Mouse (Mus musculus): ENCODE data around the gene Dohh. TPM values are rescaled to one million over a fixed set of nuclear protein-coding genes. Genes with fewer than 3 reads are reported as not detected.
A peak's percentile ranks its signal among the peaks of the same experiment; 100 is the strongest.

Dohh gene
- polyA plus RNA-seq, 1 experiment from 2014 or later: 55.2 TPM

- H3K27me3 ChIP-seq (replicated peaks; ENCODE audit: insufficient read depth, low read length): no peaks in the 10 kb centered on the region
- H3K4me1 ChIP-seq (ENCODE audit: insufficient read depth, low read depth, low read length): peaks cover 60% of the 10 kb centered on the region
- 24% methylated on average over 24 of the region's 26 CpGs for whole genome bisulfite sequencing
- H3K9ac ChIP-seq (replicated peaks; ENCODE audit: low read depth): 0 out of 2 replicates have a peak overlapping the region, but pooled peaks have one; percentile 16
- peak overlapping the region; percentile 89 for H3K27ac ChIP-seq (ENCODE audit: low read length)
- H3K4me3 ChIP-seq (ENCODE audit: low read depth, low read length): 0 out of 2 replicates have a peak overlapping the region, but pooled peaks have one; percentile 10
- H3K4me2 ChIP-seq (replicated peaks; ENCODE audit: low read depth, low read length): peak overlapping the region; percentile 52
- no peaks in the 10 kb centered on the region for H3K9me3 ChIP-seq (ENCODE audit: low read length)
- H3K36me3 ChIP-seq (ENCODE audit: insufficient read depth, low read length): no peaks in the 10 kb centered on the region
- ATAC-seq (peak; percentile 49), DNase-seq (ENCODE audit: low spot score) (peak; percentile 90)
- TF ChIP-seq EP300 (IDR thresholded peaks at IDR 0.05): peak; percentile 89
- TF ChIP-seq CTCF (IDR thresholded peaks at IDR 0.05): peak; percentile 40
Measured at GRCm38 (mm10) chr10:81413310-81414261, 29.4 kb downstream of the Dohh start.

DNA sequence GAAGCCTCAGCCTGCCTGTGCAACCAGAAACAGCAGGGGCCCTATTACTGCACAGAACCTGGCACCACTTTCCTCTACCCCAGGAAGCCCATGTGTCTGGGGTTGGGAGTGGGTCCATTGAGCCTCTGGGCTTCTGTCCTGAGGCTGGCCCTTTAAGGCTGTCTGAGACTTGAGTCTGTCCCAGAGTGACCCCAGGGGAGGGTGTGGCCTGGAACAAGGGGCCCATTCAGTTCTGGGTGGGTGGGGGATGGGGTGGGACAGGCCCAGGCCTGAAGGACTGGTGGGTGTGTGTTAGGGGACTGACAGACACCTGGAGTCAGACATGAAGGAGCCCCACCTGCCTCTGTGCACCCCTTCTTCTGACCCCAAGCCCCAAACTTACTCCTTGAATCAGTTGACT lies 30.5 kb downstream of the Dohh start:
- H3K9ac ChIP-seq (replicated peaks; ENCODE audit: low read depth): no peak overlapping the region
- peak overlapping the region; percentile 52 for H3K4me2 ChIP-seq (replicated peaks; ENCODE audit: low read depth, low read length)
- ATAC-seq: no peak

DNA sequence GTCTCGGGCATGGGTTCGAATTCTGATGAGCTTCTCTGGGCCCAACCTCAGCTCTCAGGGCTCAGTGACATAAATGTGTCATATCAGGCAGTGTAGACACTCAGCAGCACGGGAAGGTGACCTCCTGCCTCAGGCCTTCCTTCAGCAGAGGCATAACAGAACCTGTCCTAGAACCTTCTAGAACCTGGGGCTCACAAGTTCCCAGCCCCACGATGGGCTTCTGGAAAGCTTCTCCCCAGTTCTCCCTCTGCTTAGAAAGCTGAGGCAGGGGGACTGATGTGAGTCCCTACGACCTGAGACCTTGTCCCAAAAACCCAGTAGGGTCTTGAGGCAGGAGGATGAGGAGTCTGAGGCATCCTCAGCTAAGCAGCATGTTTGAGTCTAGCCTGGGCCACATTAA lies 30.9 kb downstream of the Dohh start:
- WGBS: 63% methylated on average over 5 of the region's 5 CpGs
- no peak overlapping the region for H3K4me2 ChIP-seq (replicated peaks; ENCODE audit: low read depth, low read length)
- no peaks in the 10 kb centered on the region for H3K9me3 ChIP-seq (ENCODE audit: low read length)
- no peaks in the 10 kb centered on the region for H3K27me3 ChIP-seq (replicated peaks; ENCODE audit: insufficient read depth, low read length)
- TF ChIP-seq CTCF (IDR thresholded peaks at IDR 0.05): no peak
- no peak for TF ChIP-seq EP300 (IDR thresholded peaks at IDR 0.05)
- H3K4me1 ChIP-seq (ENCODE audit: insufficient read depth, low read depth, low read length): peaks cover 54% of the 10 kb centered on the region
- DNase-seq (ENCODE audit: low spot score): peak; percentile 4
- no peaks in the 10 kb centered on the region for H3K36me3 ChIP-seq (ENCODE audit: insufficient read depth, low read length)
- no peak for ATAC-seq
- peak overlapping the region; percentile 89; the same call in 1 of the 2 replicates for H3K27ac ChIP-seq (ENCODE audit: low read length)
- no peak overlapping the region for H3K4me3 ChIP-seq (ENCODE audit: low read depth, low read length)
- no peak overlapping the region for H3K9ac ChIP-seq (replicated peaks; ENCODE audit: low read depth)

More for the DNA sequence above, 30.5 kb downstream of the Dohh start:
- Histone ChIP-seq H3K36me3 (ENCODE audit: insufficient read depth, low read length) (no peaks in the 10 kb centered on the region), H3K27me3 (replicated peaks; ENCODE audit: insufficient read depth, low read length) (no peaks in the 10 kb centered on the region), H3K4me3 (ENCODE audit: low read depth, low read length) (no peak overlapping the region), H3K27ac (ENCODE audit: low read length) (peak overlapping the region; percentile 89), H3K9me3 (ENCODE audit: low read length) (no peaks in the 10 kb centered on the region), H3K4me1 (ENCODE audit: insufficient read depth, low read depth, low read length) (peaks cover 54% of the 10 kb centered on the region)
- DNase-seq (ENCODE audit: low spot score): peak; percentile 53
- TF ChIP-seq EP300 (IDR thresholded peaks at IDR 0.05) (no peak), CTCF (IDR thresholded peaks at IDR 0.05) (no peak)

DNA sequence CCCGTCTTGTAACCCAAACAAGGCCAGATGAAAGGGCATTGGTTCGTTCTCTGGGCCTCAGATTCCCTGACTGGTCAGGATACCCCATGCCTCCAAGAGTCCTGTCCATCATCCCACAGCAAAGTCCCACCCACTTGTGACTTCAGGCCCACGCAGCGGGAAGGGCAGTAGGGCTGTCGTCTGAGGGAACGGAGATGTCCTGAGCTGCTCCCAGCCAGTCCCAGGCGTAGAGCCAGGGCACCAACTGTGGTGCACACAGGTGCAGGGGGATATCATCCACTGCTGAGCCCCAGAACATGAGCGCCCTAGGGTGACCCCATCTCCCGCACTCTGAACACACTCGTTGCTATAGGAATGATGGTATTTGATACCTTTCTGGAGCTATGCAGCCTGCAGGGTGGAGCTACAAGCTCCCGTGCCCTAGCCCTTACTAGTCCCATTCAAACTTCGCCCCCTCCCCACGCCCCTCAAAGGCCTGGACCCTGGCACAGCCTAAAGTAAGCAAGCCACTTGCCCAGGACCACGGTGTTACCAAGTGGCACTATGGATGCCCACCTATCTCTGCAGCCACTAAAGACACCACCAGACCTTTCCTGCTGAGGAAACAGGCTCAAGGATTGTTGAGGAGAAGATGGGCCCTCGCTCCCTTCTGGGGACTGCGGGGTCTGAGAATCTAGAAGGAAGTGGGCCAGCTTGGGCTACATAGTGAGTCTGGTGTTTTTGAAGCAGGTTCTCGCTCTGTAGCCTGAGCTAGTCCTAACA lies 31.5 kb downstream of the Dohh start:
- TF ChIP-seq CTCF (IDR thresholded peaks at IDR 0.05) (no peak), EP300 (IDR thresholded peaks at IDR 0.05) (no peak)
- no peak for ATAC-seq
- Histone ChIP-seq H3K27me3 (replicated peaks; ENCODE audit: insufficient read depth, low read length) (no peaks in the 10 kb centered on the region), H3K4me2 (replicated peaks; ENCODE audit: low read depth, low read length) (no peak overlapping the region), H3K9ac (replicated peaks; ENCODE audit: low read depth) (no peak overlapping the region), H3K4me1 (ENCODE audit: insufficient read depth, low read depth, low read length) (peaks cover 54% of the 10 kb centered on the region), H3K4me3 (ENCODE audit: low read depth, low read length) (no peak overlapping the region), H3K9me3 (ENCODE audit: low read length) (no peaks in the 10 kb centered on the region), H3K36me3 (ENCODE audit: insufficient read depth, low read length) (no peaks in the 10 kb centered on the region), H3K27ac (ENCODE audit: low read length) (peak overlapping the region; percentile 15; the same call in 1 of the 2 replicates)
- 57% methylated on average over 17 of the region's 17 CpGs for WGBS
- DNase-seq (ENCODE audit: low spot score): no peak

- peak; percentile 88 for DNase-seq (ENCODE audit: low spot score)
- Histone ChIP-seq H3K4me2 (replicated peaks; ENCODE audit: low read depth, low read length) (peak overlapping the region; percentile 59), H3K9me3 (ENCODE audit: low read length) (no peaks in the 10 kb centered on the region), H3K27ac (ENCODE audit: low read length) (peak overlapping the region; percentile 68), H3K4me1 (ENCODE audit: insufficient read depth, low read depth, low read length) (peaks cover 47% of the 10 kb centered on the region), H3K36me3 (ENCODE audit: insufficient read depth, low read length) (no peaks in the 10 kb centered on the region), H3K4me3 (ENCODE audit: low read depth, low read length) (peak overlapping the region; percentile 30), H3K27me3 (replicated peaks; ENCODE audit: insufficient read depth, low read length) (no peaks in the 10 kb centered on the region), H3K9ac (replicated peaks; ENCODE audit: low read depth) (no peak overlapping the region; the same call in 1 of the 2 replicates)
- TF ChIP-seq EP300 (IDR thresholded peaks at IDR 0.05) (no peak), CTCF (IDR thresholded peaks at IDR 0.05) (peak; percentile 76)
- peak; percentile 52 for ATAC-seq
- 4% methylated on average over 15 of the region's 26 CpGs for WGBS
Measured at GRCm38 (mm10) chr10:81416581-81417226, 32.5 kb downstream of the Dohh start.
